Mouse (Mus musculus) liver, adult (tissue): ENCODE results near the gene Defb22.

Experiments used
- GATA4 ChIP-seq: IDR thresholded peaks from 2 replicates; pipeline ENCODE4 v1.6.1; 2014; ENCODE audit warnings: mild to moderate bottlenecking, low read length; ENCODE audit not compliant: insufficient replicate concordance

Defb22 gene

GRCm38 (mm10) chr2:152459241-152459640 is 30.7 kb downstream of the Defb22 start:
- TF ChIP-seq GATA4: no peak

- TF ChIP-seq GATA4: no peak
These were observed 37.7 kb downstream of the Defb22 start for GRCm38 (mm10) chr2:152452101-152452781.

- TF ChIP-seq GATA4: no peak
These were observed 39.7 kb downstream of the Defb22 start for GRCm38 (mm10) chr2:152450241-152450640.

- TF ChIP-seq GATA4: no peak
These were observed 42.5 kb downstream of the Defb22 start for GRCm38 (mm10) chr2:152447461-152447860.

GRCm38 (mm10) chr2:152446642-152447041 is 43.3 kb downstream of the Defb22 start:
- no peak for TF ChIP-seq GATA4

GRCm38 (mm10) chr2:152443281-152443680 is 46.7 kb downstream of the Defb22 start:
- TF ChIP-seq GATA4: no peak

- TF ChIP-seq GATA4: no peak
These were observed 47.6 kb downstream of the Defb22 start for GRCm38 (mm10) chr2:152442322-152442721.

- no peak for TF ChIP-seq GATA4
These were observed 50.1 kb downstream of the Defb22 start for GRCm38 (mm10) chr2:152439833-152440232.

- TF ChIP-seq GATA4: no peak
These were observed 51.0 kb downstream of the Defb22 start for GRCm38 (mm10) chr2:152438963-152439362.

- no peak for TF ChIP-seq GATA4
These were observed 52.7 kb downstream of the Defb22 start for GRCm38 (mm10) chr2:152436983-152437860.

GRCm38 (mm10) chr2:152436405-152436901 is 53.5 kb downstream of the Defb22 start:
- TF ChIP-seq GATA4: no peak
